ENCODE assay signal across 26 mouse cellular contexts in genomic region chr10:76898428-76898827, GRCm38 (mm10).
A peak's percentile ranks its signal among the peaks of the same experiment; 100 is the strongest.
DNase-seq lines count a peak whose midpoint lies in the region; ATAC-seq and TF ChIP-seq lines count a peak whose summit lies in the region.
"Had no signal": no experiment of that assay in that cellular context is flagged by ENCODE, and none has a peak within 500 bp of the region (broad histone marks: within the 10 kb centered on the region; RNA-seq: fewer than 3 reads in every experiment).

No protein-coding gene starts in this region.

- no peak overlapping the region for H3K4me2 ChIP-seq in liver, embryonic 12.5 days
- no peak overlapping the region for H3K4me2 ChIP-seq in liver, postnatal 0 days (ENCODE audit: low read depth, low read length)
- H3K4me2 ChIP-seq: embryonic facial prominence, embryonic 13.5 days; forebrain, embryonic 12.5 days; forebrain, embryonic 15.5 days; heart, embryonic 11.5 days; hindbrain, embryonic 13.5 days; intestine, embryonic 15.5 days had no signal

- no peak overlapping the region; the same call in 1 of the 2 replicates for H3K27ac ChIP-seq in liver, embryonic 12.5 days
- H3K27ac ChIP-seq in liver, postnatal 0 days (ENCODE audit: low read depth): no peak overlapping the region
- H3K27ac ChIP-seq: embryonic facial prominence, embryonic 10.5 days; embryonic facial prominence, embryonic 13.5 days; forebrain, embryonic 12.5 days; forebrain, embryonic 15.5 days; hindbrain, embryonic 10.5 days; hindbrain, embryonic 13.5 days; intestine, embryonic 15.5 days had no signal

- peaks cover 24% of the 10 kb centered on the region for H3K4me1 ChIP-seq in liver, embryonic 12.5 days
- no peaks in the 10 kb centered on the region; the same call in 1 of the 2 replicates for H3K4me1 ChIP-seq in liver, postnatal 0 days (ENCODE audit: insufficient read depth)

- TF ChIP-seq CTCF in liver, postnatal 0 days (IDR thresholded peaks at IDR 0.05; ENCODE audit: low read depth): no peak

- WGBS in liver, embryonic 12.5 days (ENCODE audit: insufficient replicate concordance): 74% methylated on average over 4 of the region's 4 CpGs
- whole genome bisulfite sequencing in liver, postnatal 0 days (ENCODE audit: insufficient replicate concordance): 71% methylated on average over 4 of the region's 4 CpGs

- TF ChIP-seq EP300 in liver, postnatal 0 days (IDR thresholded peaks at IDR 0.05; ENCODE audit: low read depth): no peak

- no peak overlapping the region for H3K9ac ChIP-seq in liver, embryonic 12.5 days
- H3K9ac ChIP-seq in liver, postnatal 0 days (replicated peaks): no peak overlapping the region
- H3K9ac ChIP-seq: embryonic facial prominence, embryonic 13.5 days; forebrain, embryonic 12.5 days; forebrain, embryonic 15.5 days; hindbrain, embryonic 13.5 days; intestine, embryonic 15.5 days had no signal

- peak; percentile 45 to 65 for DNase-seq in adrenal gland, adult (ENCODE audit: inconsistent age in 2 of 2, low spot score in 1 of 2)
- no peak for DNase-seq in adrenal gland, postnatal 4 days (ENCODE audit: low spot score in 2 of 2)
- DNase-seq in adrenal gland, postnatal 14 days: peak; percentile 40
- no peak for DNase-seq in adrenal gland, postnatal 36 days
- DNase-seq in liver, postnatal 0 days: no peak
- DNase-seq in cerebellum, adult 9-10 months: no peak
- DNase-seq: adrenal gland, adult 8-10 months; cerebellum, adult 11 months; cerebellum, adult 2 months; cerebellum, postnatal 10 days; cerebellum, postnatal 36 days; embryo, embryonic 11 days; gastrocnemius, postnatal 10 days; gastrocnemius, postnatal 36 days had no signal

- no peaks in the 10 kb centered on the region for H3K9me3 ChIP-seq in liver, embryonic 12.5 days (replicated peaks)
- no peaks in the 10 kb centered on the region for H3K9me3 ChIP-seq in liver, postnatal 0 days (ENCODE audit: low read length)
- H3K9me3 ChIP-seq: embryonic facial prominence, embryonic 10.5 days; embryonic facial prominence, embryonic 13.5 days; forebrain, embryonic 12.5 days; forebrain, embryonic 15.5 days; hindbrain, embryonic 13.5 days; intestine, embryonic 15.5 days had no signal

- no peaks in the 10 kb centered on the region for H3K27me3 ChIP-seq in liver, embryonic 12.5 days (replicated peaks)
- H3K27me3 ChIP-seq in liver, postnatal 0 days (ENCODE audit: insufficient read depth, low read length): no peaks in the 10 kb centered on the region
- H3K27me3 ChIP-seq: embryonic facial prominence, embryonic 13.5 days; forebrain, embryonic 12.5 days; forebrain, embryonic 15.5 days; hindbrain, embryonic 13.5 days; intestine, embryonic 15.5 days had no signal

- no peak overlapping the region for H3K4me3 ChIP-seq in liver, embryonic 12.5 days
- no peak overlapping the region for H3K4me3 ChIP-seq in liver, postnatal 0 days (ENCODE audit: low read depth, low read length)
- H3K4me3 ChIP-seq: embryonic facial prominence, embryonic 10.5 days; embryonic facial prominence, embryonic 13.5 days; erythroblast, embryonic 14.5 days; forebrain, embryonic 12.5 days; forebrain, embryonic 15.5 days; hindbrain, embryonic 10.5 days; hindbrain, embryonic 13.5 days; intestine, embryonic 15.5 days had no signal

- H3K36me3 ChIP-seq in liver, embryonic 12.5 days: no peaks in the 10 kb centered on the region
- no peaks in the 10 kb centered on the region for H3K36me3 ChIP-seq in liver, postnatal 0 days (replicated peaks; ENCODE audit: insufficient read depth, low read length)
- H3K36me3 ChIP-seq: forebrain, embryonic 12.5 days; forebrain, embryonic 15.5 days; hindbrain, embryonic 13.5 days; intestine, embryonic 15.5 days had no signal

- ATAC-seq in liver, embryonic 12.5 days: peak; percentile 69
- ATAC-seq in liver, postnatal 0 days: no peak
- ATAC-seq: activated CD4-positive, CD25-positive, alpha-beta regulatory T cell, adult 4 months; forebrain, embryonic 15.5 days; hindbrain, embryonic 16.5 days; intestine, embryonic 15.5 days had no signal

Comparison
In these comparisons a context has a peak if more than half of its experiments do, and no peak if none do; other contexts are left out.
1. DNase-seq: peak in adrenal gland, adult (2 of 2) and adrenal gland, postnatal 14 days (single experiment); none in adrenal gland, postnatal 4 days (0 of 2), adrenal gland, postnatal 36 days (0 of 2), liver, postnatal 0 days (single experiment) and cerebellum, adult 9-10 months (single experiment).